Mouse (Mus musculus): Measurements from ENCODE around the gene Cacna1c. TPM values are rescaled to one million over a fixed set of nuclear protein-coding genes. Genes with fewer than 3 reads are reported as not detected.

Cacna1c gene
- total RNA-seq, 2 experiments from 2014 or later: 2.1 to 2.7 TPM

DNA sequence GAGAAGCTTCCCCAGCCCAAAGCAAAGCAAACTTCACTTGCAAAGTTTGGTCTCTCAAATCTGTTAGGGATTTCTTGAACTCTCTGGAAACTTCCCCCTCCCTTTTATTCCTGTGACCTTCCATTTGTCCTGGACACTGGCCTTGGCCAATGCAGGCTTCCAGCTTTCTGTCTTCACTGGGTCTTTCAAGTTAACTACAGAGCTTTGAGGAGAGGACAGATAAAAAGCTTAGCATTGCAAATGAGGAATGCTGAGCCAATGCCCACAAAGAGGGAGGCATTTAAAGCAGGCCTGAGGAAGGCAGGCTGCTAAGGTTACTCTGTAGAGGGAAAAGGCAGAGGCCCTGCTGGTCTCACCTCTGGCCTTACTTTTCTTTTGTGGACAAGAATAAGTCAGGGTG lies 400.5 kb downstream of the Cacna1c start:
- DNase-seq: no peak

- DNase-seq: peak; percentile 13
Measured at GRCm38 (mm10) chr6:118791921-118792368, 404.3 kb downstream of the Cacna1c start.

DNA sequence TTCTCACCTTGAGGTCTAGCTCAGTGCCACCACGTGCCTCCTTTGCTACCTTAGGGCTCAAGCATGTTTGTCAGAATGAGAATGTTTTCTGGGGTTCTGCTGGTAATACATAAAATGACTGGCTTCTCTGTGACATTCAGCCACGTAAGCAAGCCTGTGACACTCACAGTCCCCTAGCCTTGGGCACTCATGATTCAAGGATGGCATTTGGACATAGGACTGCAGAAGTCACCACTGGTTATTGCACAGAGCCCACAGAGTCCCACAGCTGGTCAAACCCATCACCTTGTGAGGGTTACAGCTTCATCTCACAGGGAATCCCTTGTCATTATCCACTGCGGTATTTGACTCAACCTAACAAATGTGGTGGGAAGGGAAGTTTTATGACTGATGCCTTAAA lies 408.3 kb downstream of the Cacna1c start:
- no peak for DNase-seq

DNA sequence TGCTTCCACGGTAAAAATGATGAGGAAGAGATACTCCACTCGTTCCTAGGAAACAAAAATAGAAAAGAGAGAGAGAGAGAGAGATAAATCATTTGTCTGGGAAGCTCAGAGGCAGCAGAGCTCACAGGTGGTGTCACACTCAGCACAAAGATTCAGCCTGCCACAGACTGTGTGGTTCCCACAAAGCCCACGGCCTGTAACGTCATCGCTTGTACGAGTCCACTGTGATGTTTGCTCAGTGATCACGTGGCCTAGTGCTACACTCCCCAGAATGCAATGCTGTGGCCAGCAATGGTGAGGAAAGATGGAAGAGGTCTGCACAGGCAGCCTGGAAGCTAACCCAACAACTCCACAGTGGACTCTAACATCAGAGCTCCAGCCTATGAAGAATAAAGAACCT lies 415.9 kb downstream of the Cacna1c start:
- DNase-seq: no peak

DNA sequence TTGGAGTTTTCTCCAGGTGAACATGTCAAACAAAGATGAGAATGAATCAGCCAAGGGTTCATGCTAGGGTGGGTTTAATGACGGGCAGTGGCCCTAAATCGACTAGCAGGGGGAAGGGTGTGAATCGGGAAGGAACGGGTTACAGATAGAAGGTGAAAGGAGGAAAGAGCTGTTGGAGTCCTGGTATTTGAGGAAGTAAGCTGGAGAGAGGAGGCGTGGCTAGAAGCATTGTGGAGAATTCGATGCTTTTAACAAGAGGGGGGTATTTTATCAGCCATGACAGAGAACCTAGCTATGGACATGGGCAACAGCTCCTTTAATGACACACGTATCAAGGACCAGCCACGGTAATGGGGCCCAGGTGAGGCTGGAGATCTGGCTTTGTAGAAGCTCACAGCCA lies 417.0 kb downstream of the Cacna1c start:
- DNase-seq: no peak

DNA sequence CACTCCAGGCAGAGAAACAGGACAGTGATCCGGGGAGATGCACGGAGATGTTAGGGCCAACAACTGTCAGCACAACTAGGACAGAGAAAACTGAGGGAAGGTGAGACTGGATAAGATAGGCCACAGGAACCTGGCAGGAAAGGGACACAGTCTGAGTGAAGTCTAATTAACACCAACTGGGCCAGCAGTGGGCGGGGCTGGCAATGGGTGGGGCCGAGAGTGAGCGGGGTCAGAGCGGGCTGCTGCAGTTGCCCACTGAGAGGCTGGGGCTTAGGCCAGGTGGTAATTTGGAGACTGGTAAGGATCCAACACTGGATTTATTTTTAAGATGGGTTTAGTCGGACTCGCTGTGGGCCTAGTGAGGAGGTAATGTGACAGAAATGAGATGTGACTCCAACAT lies 418.8 kb downstream of the Cacna1c start:
- no peak for DNase-seq

DNA sequence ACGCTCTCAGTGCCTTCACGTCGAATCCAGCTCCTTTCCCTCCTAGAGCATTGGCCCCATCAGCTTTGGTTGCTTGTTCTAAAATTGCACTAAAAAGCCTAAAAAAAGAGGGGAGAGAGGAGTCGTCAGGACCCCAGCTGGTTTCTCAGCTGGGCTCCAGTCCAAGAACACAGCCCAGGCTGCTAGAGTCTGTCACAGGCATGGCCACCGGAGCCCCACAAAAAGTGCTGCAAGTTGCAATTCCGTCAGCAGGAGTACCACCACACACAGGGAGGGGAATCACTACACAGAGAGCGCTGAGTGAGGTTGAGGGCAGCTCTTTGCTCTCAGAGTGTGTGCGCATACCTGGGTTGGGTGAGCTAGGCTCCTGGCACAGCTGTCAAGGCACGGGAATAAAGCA lies 419.8 kb downstream of the Cacna1c start:
- DNase-seq: no peak

DNA sequence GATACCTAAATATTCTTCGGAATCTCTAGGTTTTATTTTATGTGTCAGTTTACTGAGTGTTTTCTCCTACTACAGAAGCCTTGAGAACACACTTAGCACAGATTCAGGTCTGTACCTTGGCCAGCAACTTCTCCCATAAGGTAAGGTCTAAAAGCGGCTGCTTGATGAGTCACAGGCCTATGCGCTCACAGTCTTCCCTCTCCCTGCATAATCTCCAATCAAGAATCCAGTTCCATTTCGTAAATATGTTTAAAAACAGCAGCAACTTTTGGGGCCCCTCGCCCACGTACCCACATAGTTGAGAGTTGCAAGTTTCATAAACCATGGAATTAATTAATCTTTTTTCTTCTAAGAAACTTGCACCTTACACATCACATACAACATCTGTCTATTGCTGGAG lies 423.6 kb downstream of the Cacna1c start:
- DNase-seq: no peak

DNA sequence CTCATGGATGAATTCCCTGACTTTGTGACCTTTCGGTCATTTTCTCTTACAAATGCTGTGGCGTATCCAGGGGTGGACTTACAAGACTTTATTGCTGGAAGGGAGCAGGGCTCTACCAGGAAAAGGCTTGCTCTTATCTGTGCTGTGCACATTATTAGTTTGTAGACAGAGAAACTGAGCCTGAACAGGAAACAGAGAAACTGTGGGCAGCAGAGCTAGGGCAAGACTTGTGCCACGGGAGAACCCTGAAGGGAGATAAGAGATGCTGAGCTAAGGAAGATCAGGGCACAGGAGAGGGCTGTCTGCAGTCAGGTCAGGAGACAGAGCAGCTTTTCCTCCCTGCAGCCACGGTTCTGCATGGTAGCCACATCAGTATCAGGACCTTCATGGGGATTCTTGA lies 425.1 kb downstream of the Cacna1c start:
- no peak for DNase-seq

DNA sequence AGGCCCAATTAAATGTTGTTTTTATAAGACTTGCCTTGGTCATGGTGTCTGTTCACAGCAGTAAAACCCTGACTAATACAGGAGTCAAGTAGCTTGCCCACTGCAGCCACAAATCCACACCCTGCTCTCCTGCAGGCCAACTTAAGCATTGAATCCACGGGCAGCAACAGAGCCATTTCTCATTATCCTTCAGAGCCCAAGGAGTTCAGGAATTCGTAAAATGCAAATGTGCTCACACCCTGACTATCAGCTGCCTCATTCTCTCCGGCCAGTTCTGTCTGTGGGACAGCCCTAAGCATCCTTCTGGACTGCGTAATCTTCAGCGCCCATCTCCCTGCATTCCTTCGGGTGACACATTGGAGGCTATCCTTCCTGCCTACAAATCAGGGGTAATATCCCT lies 425.8 kb downstream of the Cacna1c start:
- no peak for DNase-seq

DNA sequence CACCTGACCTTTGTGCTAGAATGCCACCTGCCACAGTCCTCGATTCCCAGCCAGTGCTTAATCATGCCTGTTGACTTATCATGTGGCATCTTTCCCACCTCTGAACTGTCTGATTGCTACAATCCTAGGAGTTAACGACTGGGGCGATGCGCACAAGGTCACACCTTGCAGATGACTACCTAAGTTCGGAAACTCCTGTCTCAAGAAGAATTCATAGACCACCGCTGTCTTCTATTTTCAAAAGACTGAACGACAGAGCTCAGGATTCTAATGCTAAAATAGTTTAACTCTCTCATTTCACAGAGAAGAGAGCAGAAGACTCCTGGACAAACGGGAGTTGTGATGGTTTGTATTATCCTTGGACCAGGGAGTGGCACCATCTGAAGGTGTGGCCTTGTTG lies 426.4 kb downstream of the Cacna1c start:
- DNase-seq: no peak

GRCm38 (mm10) chr6:118767698-118768097 lies 428.5 kb downstream of the Cacna1c start:
- no peak for DNase-seq

DNA sequence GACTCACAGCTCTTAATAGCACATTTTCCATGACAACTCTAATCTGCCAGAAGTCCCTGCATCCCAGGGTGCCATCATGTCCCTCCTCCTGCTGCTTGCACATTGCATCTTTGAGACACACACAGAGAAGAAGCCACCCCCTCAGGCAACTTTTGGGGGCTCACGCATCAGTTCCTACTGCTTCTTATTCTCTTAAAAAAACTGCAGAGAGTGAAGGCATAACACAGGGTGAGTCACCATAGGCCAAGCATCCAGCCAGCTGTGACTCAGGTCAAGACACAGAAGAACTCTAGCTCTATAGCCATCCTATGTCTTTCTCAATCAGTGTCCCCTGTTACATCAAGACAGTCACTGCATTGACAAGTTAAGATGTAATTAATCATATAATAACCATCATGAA lies 431.0 kb downstream of the Cacna1c start:
- DNase-seq: no peak

- no peak for DNase-seq
Measured at GRCm38 (mm10) chr6:118759015-118759414, 437.2 kb downstream of the Cacna1c start.

DNA sequence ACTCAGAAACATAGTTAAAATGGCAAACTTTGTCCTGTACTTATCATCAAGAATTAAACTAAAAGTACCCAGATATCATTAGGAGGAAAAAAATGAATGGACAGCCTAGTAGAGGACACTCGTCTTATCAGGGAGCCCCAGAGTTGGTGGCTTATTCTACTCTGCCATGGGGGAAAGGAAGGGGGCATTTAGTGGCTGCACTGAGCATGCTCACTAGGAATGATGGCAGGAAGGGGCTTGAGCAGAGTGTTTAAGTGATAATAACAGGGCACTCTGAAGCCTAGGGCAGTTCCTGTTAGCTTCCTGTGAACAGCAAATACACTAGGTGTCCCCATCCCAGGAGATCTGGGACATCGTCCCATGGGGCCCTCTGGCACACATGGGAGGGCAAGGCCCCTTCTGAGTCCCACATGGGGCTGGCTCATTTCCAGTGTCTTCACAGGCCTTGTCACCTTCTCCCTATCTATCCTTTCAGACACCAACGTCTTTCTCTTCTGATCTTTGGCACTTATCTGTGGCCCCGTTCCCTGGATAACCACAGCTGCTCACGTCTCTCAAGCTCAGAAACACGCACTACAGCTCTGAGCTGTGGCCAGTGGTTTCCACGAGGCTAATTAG lies 437.8 kb downstream of the Cacna1c start:
- DNase-seq: no peak

GRCm38 (mm10) chr6:118757533-118758289 lies 438.5 kb downstream of the Cacna1c start:
- no peak for DNase-seq

GRCm38 (mm10) chr6:118756511-118756910 lies 439.7 kb downstream of the Cacna1c start:
- DNase-seq: no peak

GRCm38 (mm10) chr6:118755768-118756167 lies 440.4 kb downstream of the Cacna1c start:
- DNase-seq: no peak

GRCm38 (mm10) chr6:118754439-118754838 lies 441.8 kb downstream of the Cacna1c start:
- DNase-seq: no peak

GRCm38 (mm10) chr6:118753787-118754186 lies 442.4 kb downstream of the Cacna1c start:
- DNase-seq: no peak

DNA sequence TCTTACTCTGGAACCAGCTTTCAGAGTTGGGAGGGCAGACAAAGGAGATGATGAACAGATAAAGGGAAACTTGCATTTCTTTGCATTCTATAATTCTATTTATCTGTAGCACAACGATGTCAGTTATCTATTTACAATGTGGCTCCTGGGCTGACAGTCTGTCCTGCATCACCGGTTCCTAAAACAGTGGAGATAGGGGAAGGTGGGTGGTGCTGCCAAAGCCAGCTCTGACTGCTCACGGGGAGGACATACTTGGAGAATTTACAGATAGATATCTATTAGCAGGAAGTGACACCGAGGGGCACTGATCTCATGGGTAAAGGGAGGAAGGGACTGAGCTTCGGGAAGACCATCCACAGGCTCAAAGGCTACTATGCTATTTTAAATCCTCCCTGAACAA lies 443.2 kb downstream of the Cacna1c start:
- no peak for DNase-seq

DNA sequence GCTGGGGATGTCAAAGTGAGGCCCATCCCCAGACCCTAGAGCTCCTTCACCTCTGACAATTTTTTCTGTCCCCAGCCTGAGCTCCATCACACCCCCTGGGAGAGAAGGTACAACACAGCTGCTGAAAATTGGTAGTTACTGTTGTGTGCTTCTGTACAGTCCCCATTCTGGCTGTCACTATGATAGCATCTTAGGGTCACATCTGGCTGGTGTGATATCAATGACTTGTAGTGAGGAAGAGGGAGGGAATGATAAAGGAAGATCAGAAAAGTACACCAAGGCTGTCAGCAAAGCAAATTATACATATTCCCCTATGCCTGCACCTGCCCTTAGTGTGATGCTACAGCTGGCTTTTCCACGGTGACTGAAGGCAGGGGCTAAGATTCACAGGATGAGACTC lies 446.9 kb downstream of the Cacna1c start:
- no peak for DNase-seq

GRCm38 (mm10) chr6:118742701-118743100 lies 453.5 kb downstream of the Cacna1c start:
- DNase-seq: no peak

- DNase-seq: no peak
Measured at GRCm38 (mm10) chr6:118741841-118742240, 454.4 kb downstream of the Cacna1c start.

Measured in gastrocnemius, postnatal 25 days (tissue).